Mouse (Mus musculus) gastrocnemius, postnatal 25 days (tissue): Measurements from ENCODE around the gene Crxos. TPM values are rescaled to one million over a fixed set of nuclear protein-coding genes. Genes with fewer than 3 reads are reported as not detected.
"Not testable (repeated sequence)": the region's sequence is repeated elsewhere in the genome, so short reads cannot be mapped to it uniquely, and the experiment has no call there.

Source experiments
- DNase-seq: peaks from one replicate; pipeline ENCODE4 v3.0.0; 2022
- long read RNA-seq, 2 experiments: library from polyadenylated mRNA; stranded (forward); transcript quantifications; one replicate each; pipeline ENCODE4 v2.0.0; 2021
- total RNA-seq, 2 experiments: library from RNA; stranded (reverse); gene quantifications; 1 replicate in 1 of 2; 2 replicates in 1 of 2; pipeline ENCODE4 v1.2.3; 2021

The Crxos gene
- not detected for total RNA-seq
- long read RNA-seq, experiment 1 = 0 reads
- long read RNA-seq, experiment 2, partial matches to known transcripts = 0 of 1 reads
- long read RNA-seq, experiment 2, other reads (novel, unspliced or antisense) = 1 of 1 reads

DNA sequence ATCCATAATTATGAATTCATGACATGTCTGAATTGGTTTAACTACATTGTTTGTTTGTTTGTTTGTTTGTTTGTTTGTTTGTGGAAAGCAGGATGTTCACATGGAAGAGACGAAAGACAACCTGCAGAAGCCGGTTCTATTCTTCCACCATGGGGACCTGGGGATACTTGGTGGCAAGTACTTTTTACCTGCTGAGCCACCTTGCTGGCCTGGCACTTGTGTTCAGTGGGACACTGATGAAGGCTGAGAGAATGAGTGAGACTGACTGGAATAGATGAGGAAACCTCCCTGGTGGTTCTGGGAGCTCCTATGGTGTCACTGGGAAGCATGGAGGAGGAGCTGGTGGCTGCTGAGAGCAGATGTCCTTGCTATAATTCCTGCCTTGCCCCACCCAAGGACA is at the start of gene Crxos:
Crxos (plus strand) TSS at position 301 of the 400 bp plus-strand sequence.
- DNase-seq = no peak

- DNase-seq = no peak
Measured at GRCm38 (mm10) chr7:15839578-15839977, 42.8 kb upstream of the Crxos start, which contains the start of gene Obox6. Gene Obox6, minus strand, starts transcription at chr7:15839678.

GRCm38 (mm10) chr7:15859657-15860056 is 22.8 kb upstream of the Crxos start:
- no peak for DNase-seq

DNA sequence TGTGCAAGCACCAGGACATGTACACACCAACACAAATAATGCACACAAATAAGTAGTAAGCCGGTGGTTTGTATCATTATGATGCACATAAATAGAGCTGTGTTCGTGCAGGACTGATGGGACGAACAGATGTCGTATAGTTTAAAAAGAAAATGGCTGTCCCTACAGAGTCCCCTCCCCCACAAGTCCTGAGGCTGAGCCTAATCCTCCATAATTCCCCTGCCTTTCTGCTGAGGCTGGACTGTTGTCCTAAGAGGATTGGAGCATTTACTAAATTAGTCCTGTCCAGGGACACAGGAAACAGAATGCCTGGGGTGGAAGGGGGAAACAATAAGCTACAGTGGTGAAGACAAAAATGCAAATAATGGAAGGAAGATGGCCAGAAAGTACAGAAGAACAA is 18.3 kb upstream of the Crxos start:
- DNase-seq = no peak

DNA sequence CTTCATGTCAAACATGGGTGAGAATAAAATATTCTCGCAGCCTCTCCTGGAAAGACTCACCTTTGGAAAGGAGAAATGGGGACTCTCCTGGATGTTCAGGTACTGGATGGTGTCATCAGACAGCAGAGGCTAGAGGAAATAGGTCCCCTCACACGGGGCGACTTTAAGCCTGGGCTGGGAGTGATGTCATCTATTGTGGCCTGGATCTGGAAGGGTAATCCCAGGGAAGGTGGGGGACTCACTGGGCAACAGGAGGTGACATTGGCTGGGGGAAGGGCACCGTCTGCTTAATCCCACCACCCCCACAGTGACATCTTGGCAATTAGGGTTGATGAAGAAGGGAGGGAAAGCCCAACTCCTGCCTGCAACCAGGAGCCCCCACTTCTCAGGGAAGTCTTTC is 2.7 kb upstream of the Crxos start, which contains the start of gene Crx:
Crx (minus strand) TSS at position 213 of the 400 bp plus-strand sequence.
- DNase-seq = no peak

DNA sequence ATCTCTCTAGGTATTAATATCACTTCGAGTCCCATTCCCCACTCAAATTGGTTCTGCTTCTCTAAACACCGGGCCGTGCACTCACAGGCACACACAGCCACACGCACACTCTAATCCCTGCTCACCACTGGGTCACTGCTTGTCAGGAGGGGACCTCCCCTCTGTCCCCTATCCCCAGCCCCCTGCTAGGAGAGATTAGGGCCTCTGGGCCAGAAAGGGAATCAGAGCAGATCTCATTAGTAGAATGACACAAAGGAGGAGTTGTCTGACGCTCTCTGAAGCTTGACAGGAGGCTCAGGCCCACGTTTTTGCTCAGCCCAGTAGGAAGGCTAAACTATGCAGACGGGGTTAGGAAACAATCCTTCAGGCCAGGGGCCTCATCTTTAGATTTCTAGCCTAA is 1.0 kb upstream of the Crxos start:
- DNase-seq = no peak

DNA sequence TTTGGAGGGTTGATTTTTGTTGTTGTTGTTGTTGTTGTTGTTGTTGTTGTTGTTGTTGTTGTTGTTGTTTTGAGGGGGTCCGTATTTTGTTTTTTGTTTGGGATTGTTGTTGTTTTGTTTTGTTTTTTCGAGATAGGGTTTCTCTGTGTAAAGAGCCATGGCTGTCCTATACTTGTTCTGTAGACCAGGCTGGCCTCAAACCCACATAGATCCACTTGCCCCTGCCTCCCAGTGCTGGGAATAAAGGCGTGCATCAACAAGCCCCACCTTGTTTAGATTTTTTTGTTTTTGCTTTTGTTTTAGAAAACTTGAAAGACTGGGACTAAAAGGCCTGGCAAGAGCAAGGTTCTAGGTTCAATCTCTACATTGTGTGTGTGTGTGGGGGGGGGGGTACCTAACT is 586 bp upstream of the Crxos start:
- DNase-seq = no peak

DNA sequence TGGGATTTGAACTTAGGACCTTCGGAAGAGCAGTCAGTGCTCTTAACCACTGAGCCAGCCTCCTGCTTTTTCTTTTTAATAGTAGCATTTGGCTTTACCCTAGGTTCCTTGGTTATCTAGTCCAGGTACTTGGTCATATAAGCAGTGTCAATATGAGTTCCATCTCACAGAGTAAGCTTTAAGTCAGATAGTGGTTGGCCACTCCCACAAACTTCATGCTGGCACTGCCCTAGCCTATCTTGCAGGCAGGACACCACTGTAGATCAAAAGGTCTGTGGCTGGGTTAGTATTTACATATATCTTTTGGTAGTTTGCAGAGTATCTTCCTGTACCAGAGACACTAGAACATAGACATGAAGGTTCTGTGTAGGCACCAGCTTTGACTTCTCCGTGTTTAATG is 1.7 kb downstream of the Crxos start:
- DNase-seq = no peak

GRCm38 (mm10) chr7:15894251-15894650 is 11.8 kb downstream of the Crxos start:
- DNase-seq = no peak

DNA sequence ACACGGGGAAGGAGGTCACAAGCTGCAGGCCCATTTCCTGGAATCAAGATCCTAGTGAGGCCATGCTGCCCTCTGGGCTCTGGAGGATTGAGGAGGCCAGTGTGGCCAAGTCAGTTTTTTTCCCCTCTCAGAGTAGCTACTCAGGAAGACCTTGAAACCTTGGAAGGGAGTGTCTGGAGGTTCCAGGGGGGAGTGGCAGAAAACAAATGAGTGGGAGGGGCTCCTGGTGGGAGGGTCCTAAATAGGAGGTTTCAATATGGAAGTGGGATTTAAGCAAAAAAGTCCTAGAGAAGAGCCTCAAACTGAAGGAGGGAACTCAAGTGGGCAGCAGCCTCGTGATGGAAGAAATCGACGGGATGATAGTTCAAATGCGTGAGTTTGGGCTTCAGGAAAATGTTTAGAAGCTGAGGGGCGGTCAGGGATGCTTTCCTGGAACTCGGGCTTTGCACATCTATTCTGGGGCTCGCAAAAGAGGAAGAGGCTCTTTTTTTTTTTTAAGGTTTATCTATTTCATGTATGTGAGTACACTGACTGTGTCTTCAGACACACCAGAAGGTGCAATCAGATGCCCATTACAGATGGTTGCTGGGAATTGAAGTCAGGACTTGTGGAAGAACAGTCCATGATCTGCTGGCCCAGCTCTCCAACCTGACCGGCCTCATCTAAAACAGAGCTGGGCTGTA is 19.1 kb downstream of the Crxos start:
- DNase-seq = no peak

DNA sequence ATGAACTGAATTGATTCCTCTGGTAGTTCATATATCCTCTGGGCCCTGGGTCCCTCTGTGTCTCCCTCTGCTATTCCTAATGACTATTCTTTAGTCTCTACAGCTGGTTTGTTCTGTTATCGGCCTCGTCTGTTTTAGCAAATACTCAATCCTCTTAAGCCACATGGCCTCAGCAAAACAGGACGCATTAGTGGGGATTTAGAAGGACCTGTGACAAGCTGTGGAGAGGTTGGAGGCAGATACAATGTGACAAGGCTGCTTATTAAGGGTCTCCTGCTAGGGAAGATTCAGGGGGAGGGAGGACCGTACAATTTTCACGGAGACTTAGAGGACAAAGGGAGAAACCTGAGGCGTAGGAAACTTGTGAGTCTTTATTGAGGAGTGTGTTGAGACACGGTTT is 23.4 kb downstream of the Crxos start:
- no peak for DNase-seq

- no peak for DNase-seq
Measured at GRCm38 (mm10) chr7:15906602-15907001, 24.2 kb downstream of the Crxos start.

DNA sequence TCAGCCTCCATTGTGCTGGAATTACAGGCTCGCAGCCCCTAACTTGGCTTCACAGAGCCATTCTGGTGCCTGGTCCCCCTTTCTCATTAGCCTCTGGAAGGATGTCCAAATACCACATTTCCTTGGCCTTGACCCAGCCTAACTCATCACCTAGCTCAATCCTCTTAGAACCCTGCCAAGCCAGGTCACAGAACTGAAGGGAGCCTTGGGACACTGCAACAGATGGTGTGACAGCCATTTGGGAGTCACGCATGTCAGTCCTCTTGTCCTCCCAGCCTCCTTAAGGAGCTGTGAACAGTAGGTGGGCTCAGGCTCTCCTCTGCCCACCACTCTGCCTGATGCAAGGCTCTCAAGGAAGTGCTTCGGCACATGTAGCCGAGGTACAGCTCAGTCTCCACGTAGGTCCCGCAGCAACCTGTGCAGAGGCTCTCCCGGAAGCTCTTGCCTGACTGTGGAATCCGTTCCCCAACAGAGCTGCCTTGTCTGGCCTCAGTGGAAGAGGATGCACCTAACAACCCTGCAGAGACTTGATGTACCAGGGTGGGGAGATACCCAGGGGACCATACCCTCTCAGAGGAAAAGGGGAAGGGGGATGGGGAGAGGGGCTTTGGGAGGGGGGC is 25.7 kb downstream of the Crxos start:
- no peak for DNase-seq

- DNase-seq = no peak
Measured at GRCm38 (mm10) chr7:15910521-15910920, 28.1 kb downstream of the Crxos start.

DNA sequence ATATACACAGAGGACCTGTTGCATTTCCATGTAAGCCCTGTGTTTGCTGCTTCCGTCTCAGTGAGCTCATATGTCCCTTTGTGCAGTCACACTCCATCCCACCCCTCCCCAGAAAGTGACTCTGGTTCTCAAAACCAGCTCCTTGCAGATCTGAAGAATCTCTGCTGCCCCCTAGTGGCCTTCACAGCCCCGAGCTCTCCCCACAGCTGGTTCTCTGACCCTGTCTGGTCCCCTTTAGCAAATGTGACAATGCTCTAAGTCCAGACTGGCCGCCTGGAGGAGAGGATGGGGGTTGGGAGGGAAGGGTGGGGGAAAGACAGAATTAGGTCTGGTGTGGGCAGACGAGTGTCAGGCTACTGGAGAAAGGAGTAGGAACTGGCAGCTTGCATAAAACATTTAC is 29.8 kb downstream of the Crxos start:
- DNase-seq = peak; percentile 52

DNA sequence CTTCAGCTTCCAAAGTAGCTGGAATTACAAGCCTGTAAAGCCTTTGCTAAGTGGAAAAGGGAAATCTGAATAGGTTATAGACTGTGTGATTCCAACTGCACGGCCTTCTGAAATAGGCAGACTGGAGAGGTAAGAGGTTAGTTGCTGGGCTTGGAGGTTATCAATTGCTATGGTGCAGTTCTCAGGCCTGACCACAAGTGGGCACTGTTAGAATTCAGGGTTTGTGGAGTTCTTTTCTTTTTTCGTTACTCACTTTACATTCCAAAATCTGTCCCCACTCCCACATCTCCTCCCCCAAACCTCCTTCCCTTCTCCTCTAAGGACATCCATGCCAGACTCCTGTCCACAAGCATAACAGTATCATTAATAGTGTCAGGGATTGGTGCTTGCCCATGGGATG is 31.8 kb downstream of the Crxos start:
- no peak for DNase-seq

- no peak for DNase-seq
Measured at GRCm38 (mm10) chr7:15914751-15915150, 32.3 kb downstream of the Crxos start.

DNA sequence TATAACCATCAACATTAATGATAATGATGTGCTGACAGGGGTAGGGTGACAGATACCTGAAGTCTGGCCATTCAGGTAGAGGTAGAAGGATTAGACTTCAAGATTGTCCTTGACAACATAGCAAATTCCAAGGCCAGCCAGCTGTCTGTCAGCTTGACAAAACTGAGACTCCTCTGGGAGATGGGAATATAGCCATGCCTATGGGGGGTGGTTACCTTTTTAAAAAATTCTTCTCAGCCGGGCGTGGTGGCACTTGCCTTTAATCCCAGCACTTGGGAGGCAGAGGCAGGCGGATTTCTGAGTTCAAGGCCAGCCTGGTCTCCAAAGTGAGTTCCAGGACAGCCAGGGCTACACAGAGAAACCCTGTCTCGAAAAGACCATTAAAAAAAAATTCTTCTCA is 33.3 kb downstream of the Crxos start:
- DNase-seq = not testable (repeated sequence)

- DNase-seq = no peak
Measured at GRCm38 (mm10) chr7:15916134-15916723, 33.8 kb downstream of the Crxos start.

DNA sequence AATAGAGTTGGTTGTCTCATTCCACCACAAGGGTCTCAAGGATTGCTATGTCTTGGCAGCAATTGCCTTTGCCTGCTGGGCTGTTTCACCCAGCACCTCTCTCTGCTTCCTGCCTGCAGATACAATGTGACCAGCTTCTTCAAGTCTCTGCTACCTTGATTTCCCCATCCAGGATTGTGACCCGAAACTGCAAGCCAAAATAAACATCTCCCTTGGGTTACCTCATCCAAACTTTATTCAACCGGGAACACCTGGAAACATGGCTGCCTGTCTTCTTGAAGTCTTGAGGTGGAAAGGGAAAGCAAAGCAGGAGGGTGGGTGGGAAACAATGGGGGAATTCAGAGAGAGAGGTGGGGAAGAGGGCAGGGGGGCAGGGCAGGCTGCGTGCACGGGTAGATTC is 34.6 kb downstream of the Crxos start:
- no peak for DNase-seq

GRCm38 (mm10) chr7:15918371-15918770 is 36.0 kb downstream of the Crxos start:
- DNase-seq = no peak

DNA sequence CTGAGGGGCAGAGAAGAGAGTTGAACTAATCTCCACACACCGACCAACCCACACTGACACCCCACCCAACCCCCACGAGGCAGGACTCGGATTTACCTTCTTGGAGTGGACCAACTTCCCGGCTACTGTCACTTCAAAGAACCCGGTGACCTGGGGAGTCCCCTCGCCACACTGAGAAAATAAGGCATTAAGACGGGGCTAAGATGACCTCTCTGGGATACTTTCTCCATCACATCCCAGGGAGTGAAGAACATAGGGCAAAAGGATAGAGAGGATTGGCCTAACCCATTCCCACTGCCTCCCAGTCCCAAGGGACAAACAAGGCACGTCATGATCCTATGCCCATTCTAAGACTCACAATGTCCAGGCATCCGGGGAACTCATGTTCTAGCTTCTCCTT is 37.5 kb downstream of the Crxos start:
- no peak for DNase-seq

GRCm38 (mm10) chr7:15920645-15921190 is 38.3 kb downstream of the Crxos start:
- DNase-seq = no peak
